Mouse (Mus musculus) CD4-positive, CD25-positive, alpha-beta regulatory T cell, adult 2 months (primary cell): ENCODE data around the gene Gm21319.
"Not testable (repeated sequence)": the region's sequence is repeated elsewhere in the genome, so short reads cannot be mapped to it uniquely, and the experiment has no call there.

Experiments used
- DNase-seq: peaks from one replicate; pipeline ENCODE4 v3.0.0-alpha.2; 2012; ENCODE audit warnings: low read depth, low spot score

Gm21319 gene

DNA sequence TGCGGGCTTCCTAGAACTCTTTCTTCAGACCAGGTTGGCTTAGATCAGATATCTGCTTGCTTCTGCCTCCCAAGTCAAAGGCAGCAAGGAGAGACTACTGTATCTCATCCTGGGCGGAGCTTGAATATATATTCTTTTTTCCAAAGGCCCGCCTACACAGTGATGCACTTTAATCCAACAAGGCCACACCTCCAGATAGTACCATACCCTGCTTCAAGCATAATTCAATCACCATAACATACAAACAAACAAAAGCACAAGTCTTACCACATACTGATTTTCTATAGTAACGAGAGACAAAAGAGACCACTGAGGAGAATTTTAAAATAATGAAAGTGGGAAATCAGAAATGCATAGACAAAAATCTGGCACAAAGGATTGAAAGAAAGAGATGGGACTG lies at the start of gene Gm21319:
TSS of gene Gm21319 (minus strand) at position 101 of the 400 bp plus-strand sequence.
- not testable (repeated sequence) for DNase-seq

DNA sequence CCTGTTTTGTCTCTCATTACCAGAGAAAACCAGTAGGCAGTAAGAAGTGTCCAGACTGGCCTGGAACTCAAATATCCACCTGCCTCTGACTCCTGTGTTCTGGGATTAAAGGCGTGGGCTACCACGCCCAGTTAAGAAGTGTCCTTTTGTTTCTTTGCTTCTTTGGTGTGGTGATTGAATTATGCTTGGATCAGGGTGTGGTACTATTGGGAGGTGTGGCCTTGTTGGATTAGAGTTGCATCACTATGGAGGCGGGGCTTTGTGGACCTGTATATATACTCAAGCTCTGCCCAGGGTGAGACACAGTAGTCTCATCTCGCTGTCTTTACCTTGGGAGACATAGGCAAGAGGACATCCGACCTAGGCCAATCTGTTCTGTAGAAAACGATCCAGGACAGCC lies 40.7 kb upstream of the Gm21319 start, which contains the start of gene BB287469:
TSS of gene BB287469 (plus strand) at position 301 of the 400 bp plus-strand sequence.
- DNase-seq = not testable (repeated sequence)

DNA sequence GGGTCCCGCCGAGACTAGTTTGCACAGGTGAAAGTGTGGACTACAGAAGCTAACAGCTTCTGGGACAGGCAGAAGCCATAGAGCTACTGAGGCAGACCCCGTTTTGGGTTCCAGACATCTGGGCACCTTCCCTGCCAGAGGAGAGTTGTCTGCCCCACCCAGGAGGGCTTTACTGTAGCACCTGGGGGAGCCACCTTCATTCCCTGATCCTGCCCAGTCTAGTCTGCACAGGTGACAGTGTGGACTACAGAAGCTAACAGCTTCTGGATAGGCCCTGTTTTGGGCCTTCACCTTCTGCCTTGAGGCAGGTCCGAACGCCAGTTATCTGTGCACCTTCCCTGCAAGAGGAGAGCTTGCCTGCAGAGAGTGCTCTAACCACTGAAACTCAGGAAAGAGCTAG lies 22.4 kb upstream of the Gm21319 start:
- not testable (repeated sequence) for DNase-seq

DNA sequence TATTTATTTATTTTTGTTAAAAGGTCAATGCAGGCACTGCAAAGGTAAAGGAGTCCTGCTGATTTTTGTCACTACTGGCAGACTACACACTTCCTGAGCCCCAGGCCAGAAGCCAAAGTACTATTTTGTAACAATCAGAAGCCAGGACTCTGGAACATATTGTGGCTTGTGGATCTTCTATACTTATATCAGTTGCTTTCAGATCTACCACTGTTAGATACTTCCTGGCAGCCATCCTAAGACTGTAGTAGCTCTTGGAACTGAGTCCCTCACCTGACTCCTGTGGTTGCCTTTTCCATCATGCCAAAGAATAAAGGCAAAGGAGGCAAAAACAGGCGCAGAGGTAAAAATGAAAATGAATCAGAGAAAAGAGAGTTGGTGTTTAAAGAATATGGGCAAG lies 19.7 kb upstream of the Gm21319 start, which contains the start of gene Gm21936:
TSS of gene Gm21936 (plus strand) at position 301 of the 400 bp plus-strand sequence.
- DNase-seq = not testable (repeated sequence)
